Mouse (Mus musculus) forebrain, embryonic 15.5 days (tissue): ENCODE results near the gene Ganab. TPM values are rescaled to one million over a fixed set of nuclear protein-coding genes. Genes with fewer than 3 reads are reported as not detected.
A peak's percentile ranks its signal among the peaks of the same experiment; 100 is the strongest.
"Not testable (repeated sequence)": the region's sequence is repeated elsewhere in the genome, so short reads cannot be mapped to it uniquely, and the experiment has no call there.

Source experiments
- ATAC-seq: fragments of 200-750 bp; cut with Nextera tagmentation; replicated peaks from 2 replicates; pipeline ENCODE4 v1.8.0; 2017; ENCODE audit warnings: mild to moderate bottlenecking, moderate TSS enrichment, moderate library complexity
- H3K27ac ChIP-seq: fragments of 300-500 bp; sonication (generic); replicated peaks from 2 replicates; pipeline ENCODE4 v1.5.1; 2015; ENCODE audit warnings: mild to moderate bottlenecking, inconsistent platforms
- H3K27me3 ChIP-seq: fragments of 300-500 bp; sonication (generic); 2 replicates; pipeline ENCODE4 v1.6.1; 2015; ENCODE audit warnings: inconsistent platforms
- H3K36me3 ChIP-seq: fragments of 300-500 bp; sonication (generic); 2 replicates; pipeline ENCODE4 v1.6.1; 2015; ENCODE audit warnings: mild to moderate bottlenecking, inconsistent platforms
- H3K4me1 ChIP-seq: fragments of 300-500 bp; sonication (generic); 2 replicates; pipeline ENCODE4 v1.6.1; 2015; ENCODE audit warnings: inconsistent platforms
- H3K4me2 ChIP-seq: fragments of 300-500 bp; sonication (generic); replicated peaks from 2 replicates; pipeline ENCODE4 v1.6.1; 2015; ENCODE audit warnings: mild to moderate bottlenecking, inconsistent platforms
- H3K4me3 ChIP-seq: fragments of 300-500 bp; sonication (generic); 2 replicates; pipeline ENCODE4 v1.5.1; 2015; ENCODE audit warnings: mild to moderate bottlenecking, inconsistent platforms
- H3K9ac ChIP-seq: fragments of 300-500 bp; sonication (generic); replicated peaks from 2 replicates; pipeline ENCODE4 v1.6.1; 2015; ENCODE audit warnings: mild to moderate bottlenecking, inconsistent platforms
- H3K9me3 ChIP-seq: fragments of 300-500 bp; sonication (generic); 2 replicates; pipeline ENCODE4 v1.6.1; 2016; ENCODE audit warnings: inconsistent platforms
- WGBS: fragments of 180-500 bp; shearing (Covaris S2); methylation state at CpG from one replicate; pipeline ENCODE4 v1.1.7; 2015; ENCODE audit warnings: mixed read lengths; 5-methylcytosine and 5-hydroxymethylcytosine counted together
- polyA plus RNA-seq: library from polyadenylated mRNA; unstranded; fragments of >200 nt; fragmentation: Nextera tagmentation; extraction: Ambion mirVana; gene quantifications from 2 replicates; pipeline ENCODE4 v1.2.1, GENCODE M21; 2015

The Ganab gene
- polyA plus RNA-seq, 1 experiment from 2014 or later, result 89.6 TPM

- peak; percentile 46 for ATAC-seq
- no peaks in the 10 kb centered on the region for H3K27me3 ChIP-seq
- 2% methylated on average over 54 of the region's 54 CpGs for WGBS
Observed at GRCm38 (mm10) chr19:8892829-8893766, 4.8 kb upstream of the Ganab start, which contains the start of gene Ints5. Ints5 (plus strand) TSS chr19:8893005.

GRCm38 (mm10) chr19:8895397-8895960 lies 2.4 kb upstream of the Ganab start:
- Histone ChIP-seq H3K9ac (no peak overlapping the region), H3K4me3 (no peak overlapping the region)
- 92% methylated on average over 9 of the region's 9 CpGs for WGBS

More at GRCm38 (mm10) chr19:8892829-8893766, 4.8 kb upstream of the Ganab start, which contains the start of gene Ints5:
- H3K4me3 ChIP-seq, result peak within 1 kb of the TSS; percentile 86
- peak within 1 kb of the TSS; percentile 95 for H3K9ac ChIP-seq
- H3K27ac ChIP-seq, result peak within 1 kb of the TSS; percentile 87
- peaks cover 41% of the 10 kb centered on the region for H3K4me1 ChIP-seq
- H3K36me3 ChIP-seq, result peaks cover 25% of the 10 kb centered on the region
- peak within 1 kb of the TSS; percentile 92 for H3K4me2 ChIP-seq
- H3K9me3 ChIP-seq, result no peaks in the 10 kb centered on the region

GRCm38 (mm10) chr19:8896231-8896630 lies 1.6 kb upstream of the Ganab start:
- H3K27ac ChIP-seq, H3K9ac ChIP-seq, H3K27me3 ChIP-seq, ATAC-seq, H3K9me3 ChIP-seq, H3K4me2 ChIP-seq, H3K4me3 ChIP-seq: not testable (repeated sequence)
- Histone ChIP-seq H3K36me3 (peaks cover 17% of the 10 kb centered on the region), H3K4me1 (peaks cover 43% of the 10 kb centered on the region)
- 84% methylated on average over 5 of the region's 5 CpGs for WGBS

More at GRCm38 (mm10) chr19:8895397-8895960, 2.4 kb upstream of the Ganab start:
- Histone ChIP-seq H3K4me2 (no peak overlapping the region), H3K27me3 (no peaks in the 10 kb centered on the region), H3K9me3 (no peaks in the 10 kb centered on the region), H3K36me3 (peaks cover 21% of the 10 kb centered on the region), H3K27ac (no peak overlapping the region), H3K4me1 (peaks cover 43% of the 10 kb centered on the region)
- no peak for ATAC-seq

- Histone ChIP-seq H3K4me1 (peaks cover 41% of the 10 kb centered on the region), H3K27ac (peak overlapping the region; percentile 83), H3K4me3 (peak overlapping the region; percentile 62), H3K4me2 (peak overlapping the region; percentile 72), H3K9ac (peak overlapping the region; percentile 91), H3K36me3 (peaks cover 22% of the 10 kb centered on the region)
- H3K9me3 ChIP-seq, H3K27me3 ChIP-seq: not testable (repeated sequence)
- WGBS, result 25% methylated on average over 21 of the region's 21 CpGs
- peak; percentile 57 for ATAC-seq
Observed at GRCm38 (mm10) chr19:8897211-8897864, 533 bp upstream of the Ganab start.

- Histone ChIP-seq H3K4me3 (peak overlapping the region; percentile 62), H3K9ac (peak overlapping the region; percentile 91), H3K27ac (peak overlapping the region; percentile 83), H3K4me1 (peaks cover 33% of the 10 kb centered on the region), H3K27me3 (no peaks in the 10 kb centered on the region), H3K36me3 (peaks cover 33% of the 10 kb centered on the region), H3K9me3 (no peaks in the 10 kb centered on the region), H3K4me2 (peak overlapping the region; percentile 72)
- WGBS, result 13% methylated on average over 13 of the region's 13 CpGs
- no peak for ATAC-seq
Observed at GRCm38 (mm10) chr19:8898576-8898975, 705 bp downstream of the Ganab start.

- Histone ChIP-seq H3K9me3 (no peaks in the 10 kb centered on the region), H3K4me2 (peak overlapping the region; percentile 72), H3K27me3 (no peaks in the 10 kb centered on the region), H3K4me3 (peak overlapping the region; percentile 62), H3K27ac (no peak overlapping the region), H3K4me1 (peaks cover 28% of the 10 kb centered on the region), H3K36me3 (peaks cover 37% of the 10 kb centered on the region), H3K9ac (peak overlapping the region; percentile 91; the same call in 1 of the 2 replicates)
- no peak for ATAC-seq
- WGBS, result 50% methylated on average over 3 of the region's 3 CpGs
Observed at GRCm38 (mm10) chr19:8899079-8899478, 1.2 kb downstream of the Ganab start.

GRCm38 (mm10) chr19:8903412-8903811 lies 5.5 kb downstream of the Ganab start:
- no peak overlapping the region for H3K4me2 ChIP-seq
- peaks cover 64% of the 10 kb centered on the region for H3K36me3 ChIP-seq
- peaks cover 12% of the 10 kb centered on the region for H3K4me1 ChIP-seq
- no peaks in the 10 kb centered on the region for H3K9me3 ChIP-seq
- no peak overlapping the region for H3K4me3 ChIP-seq
- no peak overlapping the region for H3K9ac ChIP-seq
- H3K27me3 ChIP-seq, result no peaks in the 10 kb centered on the region
- H3K27ac ChIP-seq, result no peak overlapping the region
- no peak for ATAC-seq
- WGBS, result 94% methylated on average over 5 of the region's 5 CpGs

- Histone ChIP-seq H3K9ac (no peak overlapping the region), H3K27me3 (no peaks in the 10 kb centered on the region), H3K27ac (no peak overlapping the region), H3K4me1 (no peaks in the 10 kb centered on the region), H3K4me3 (no peak overlapping the region), H3K4me2 (no peak overlapping the region), H3K9me3 (no peaks in the 10 kb centered on the region), H3K36me3 (peaks cover 96% of the 10 kb centered on the region)
- 93% methylated on average over 6 of the region's 6 CpGs for WGBS
- ATAC-seq, result no peak
Observed at GRCm38 (mm10) chr19:8908531-8908930, 10.7 kb downstream of the Ganab start.

- Histone ChIP-seq H3K9me3 (no peaks in the 10 kb centered on the region), H3K9ac (no peak overlapping the region), H3K27me3 (no peaks in the 10 kb centered on the region), H3K4me1 (no peaks in the 10 kb centered on the region), H3K36me3 (peaks cover 98% of the 10 kb centered on the region), H3K4me2 (no peak overlapping the region), H3K27ac (no peak overlapping the region), H3K4me3 (no peak overlapping the region)
- WGBS, result 87% methylated on average over 5 of the region's 5 CpGs
- ATAC-seq, result no peak
Observed at GRCm38 (mm10) chr19:8911810-8912209, 13.9 kb downstream of the Ganab start.

GRCm38 (mm10) chr19:8914212-8914611 lies 16.3 kb downstream of the Ganab start:
- Histone ChIP-seq H3K4me1 (no peaks in the 10 kb centered on the region), H3K27me3 (no peaks in the 10 kb centered on the region), H3K36me3 (peaks cover 77% of the 10 kb centered on the region), H3K9me3 (no peaks in the 10 kb centered on the region), H3K4me2 (no peak overlapping the region), H3K9ac (no peak overlapping the region), H3K4me3 (no peak overlapping the region), H3K27ac (no peak overlapping the region)
- 95% methylated on average over 3 of the region's 3 CpGs for WGBS
- ATAC-seq, result no peak

- Histone ChIP-seq H3K4me1 (peaks cover 18% of the 10 kb centered on the region), H3K9me3 (no peaks in the 10 kb centered on the region), H3K36me3 (peaks cover 29% of the 10 kb centered on the region), H3K9ac (no peak overlapping the region), H3K4me2 (no peak overlapping the region), H3K4me3 (no peak overlapping the region), H3K27ac (no peak overlapping the region), H3K27me3 (no peaks in the 10 kb centered on the region)
- ATAC-seq, result no peak
- 95% methylated on average over 3 of the region's 3 CpGs for WGBS
Observed at GRCm38 (mm10) chr19:8919000-8919399, 21.1 kb downstream of the Ganab start.

GRCm38 (mm10) chr19:8919684-8920072 lies 21.8 kb downstream of the Ganab start:
- Histone ChIP-seq H3K4me1 (peaks cover 18% of the 10 kb centered on the region), H3K27me3 (no peaks in the 10 kb centered on the region), H3K4me2 (peak overlapping the region; percentile 68), H3K27ac (peak overlapping the region; percentile 85), H3K36me3 (peaks cover 26% of the 10 kb centered on the region), H3K9me3 (no peaks in the 10 kb centered on the region), H3K4me3 (peak overlapping the region; percentile 74), H3K9ac (peak overlapping the region; percentile 81)
- 68% methylated on average over 6 of the region's 6 CpGs for WGBS
- ATAC-seq, result 0 out of 2 replicates have a peak, but pooled peaks have one; percentile 10
